Mouse (Mus musculus) neutrophil, adult 5-6 weeks (primary cell): Measurements from ENCODE around the gene Svs6. TPM values are rescaled to one million over a fixed set of nuclear protein-coding genes. Genes with fewer than 3 reads are reported as not detected.
A peak's percentile ranks its signal among the peaks of the same experiment; 100 is the strongest.
"Not testable (repeated sequence)": the region's sequence is repeated elsewhere in the genome, so short reads cannot be mapped to it uniquely, and the experiment has no call there.

Experiments used
- ATAC-seq: fragments of 151-379, 151-347 bp; 2 replicates; pipeline ENCODE4 v1.8.0; 2017; ENCODE audit warnings: mild to moderate bottlenecking, moderate TSS enrichment; ENCODE audit not compliant: insufficient number of reproducible peaks, poor library complexity, low FRiP score, severe bottlenecking; ENCODE audit errors: extremely low read depth
- total RNA-seq: library from RNA; stranded (forward); fragments of 200-1000 nt; gene quantifications from 2 replicates; pipeline ENCODE4 v1.2.3, GENCODE M21; 2017

Svs6 gene
- not detected in 2 replicates for total RNA-seq

GRCm38 (mm10) chr2:164316451-164316850 is at the start of gene Svs6:
Svs6 (plus strand) TSS chr2:164316751.
- not testable (repeated sequence) for ATAC-seq

- ATAC-seq: no peak
These were observed 38.2 kb upstream of the Svs6 start, which contains the start of gene Svs4 for GRCm38 (mm10) chr2:164278359-164278758. Svs4 (minus strand) TSS chr2:164278459.

- not testable (repeated sequence) for ATAC-seq
These were observed 27.6 kb upstream of the Svs6 start, which contains the start of gene Svs3a for GRCm38 (mm10) chr2:164288968-164289367. Svs3a (plus strand) TSS chr2:164289268.

- no peak for ATAC-seq
These were observed 4.0 kb upstream of the Svs6 start for GRCm38 (mm10) chr2:164312599-164312998.

- ATAC-seq: not testable (repeated sequence)
These were observed 1.1 kb upstream of the Svs6 start for GRCm38 (mm10) chr2:164315460-164315859.

- ATAC-seq: no peak
These were observed 4.4 kb downstream of the Svs6 start for GRCm38 (mm10) chr2:164320983-164321382.

GRCm38 (mm10) chr2:164332440-164332839 is 15.9 kb downstream of the Svs6 start, which contains the start of gene Svs5:
Svs5 (plus strand) TSS chr2:164332740.
- ATAC-seq: not testable (repeated sequence)

- not testable (repeated sequence) for ATAC-seq
These were observed 27.2 kb downstream of the Svs6 start for GRCm38 (mm10) chr2:164343732-164344131.

- ATAC-seq: not testable (repeated sequence)
These were observed 31.1 kb downstream of the Svs6 start for GRCm38 (mm10) chr2:164347697-164348096.

GRCm38 (mm10) chr2:164348980-164349379 is 32.4 kb downstream of the Svs6 start:
- peak; percentile 72; the same call in 1 of the 2 replicates for ATAC-seq

- ATAC-seq: no peak
These were observed 36.1 kb downstream of the Svs6 start for GRCm38 (mm10) chr2:164352697-164353096.

- ATAC-seq: no peak
These were observed 36.8 kb downstream of the Svs6 start for GRCm38 (mm10) chr2:164353356-164353755.

- peak; percentile 92 for ATAC-seq
These were observed 39.8 kb downstream of the Svs6 start for GRCm38 (mm10) chr2:164356177-164356967.

- no peak for ATAC-seq
These were observed 41.8 kb downstream of the Svs6 start for GRCm38 (mm10) chr2:164358373-164358772.

GRCm38 (mm10) chr2:164359031-164359430 is 42.5 kb downstream of the Svs6 start:
- no peak for ATAC-seq

GRCm38 (mm10) chr2:164359668-164360067 is 43.1 kb downstream of the Svs6 start:
- peak; percentile 22; the same call in 1 of the 2 replicates for ATAC-seq

GRCm38 (mm10) chr2:164360974-164361657 is 44.6 kb downstream of the Svs6 start:
- 0 out of 2 replicates have a peak, but pooled peaks have one; percentile 24 for ATAC-seq

- ATAC-seq: no peak
These were observed 50.4 kb downstream of the Svs6 start for GRCm38 (mm10) chr2:164366947-164367346.
